Mouse (Mus musculus) liver, embryonic 14.5 days (tissue): ENCODE measurements at regions not wholly inside any gene's neighbourhood (a gene's known extent, or its start where the extent isn't known, plus 50 kb on each side); places are given as distances from the start of the nearest gene placed in this dataset.

ENCODE experiments used
- CTCF ChIP-seq: IDR thresholded peaks from 2 replicates; pipeline ENCODE4 v1.5.1; 2016; ENCODE audit warnings: antibody characterized with exemption, low read depth, control low read depth
- EP300 ChIP-seq: IDR thresholded peaks from 2 replicates; pipeline ENCODE4 v1.6.1; 2016; ENCODE audit warnings: antibody characterized with exemption, low read depth

DNA sequence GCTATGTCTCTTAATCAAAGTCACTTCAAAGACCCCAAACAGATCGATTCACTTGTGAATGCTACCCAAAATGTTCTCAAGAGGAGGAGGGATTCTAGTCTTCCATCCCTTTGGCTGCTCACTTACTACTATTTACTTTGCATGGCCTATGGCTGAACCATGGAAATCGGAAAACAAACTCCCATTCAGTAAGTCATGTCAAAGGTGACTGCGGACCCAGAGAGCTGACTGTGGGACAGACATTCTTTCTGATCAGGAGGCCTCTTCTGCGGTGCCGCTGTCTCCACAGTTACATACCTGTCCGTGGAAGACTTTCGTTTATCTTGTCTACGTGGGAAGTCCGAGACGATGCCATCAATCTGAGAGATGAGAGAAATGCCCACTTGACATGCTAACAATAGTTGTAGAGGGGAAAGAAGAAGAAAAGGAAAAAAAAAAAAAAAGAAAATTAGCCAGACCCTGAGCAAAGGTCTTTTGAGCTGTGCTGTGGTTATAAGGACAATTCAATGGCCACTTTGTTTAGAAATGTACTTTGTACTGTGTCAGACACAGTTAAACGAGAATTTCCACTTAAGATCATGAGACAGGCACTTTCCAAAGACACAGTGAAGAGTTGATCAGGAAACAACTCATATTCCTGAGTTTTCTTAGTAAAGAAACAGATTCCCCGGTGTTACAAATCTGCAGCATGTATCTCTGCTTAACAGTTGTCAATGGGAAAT lies 92.7 kb downstream of the Olig3 start:
- TF ChIP-seq CTCF (no peak), EP300 (no peak)
